Mouse (Mus musculus) ES-Bruce4 (cell line): ENCODE measurements around the gene Cryab.

Experiments
- CTCF ChIP-seq: IDR thresholded peaks from one replicate; pipeline ENCODE4 v1.8.1; 2011; ENCODE audit warnings: low read depth, low read length
- EP300 ChIP-seq: IDR thresholded peaks from 2 replicates; pipeline ENCODE4 v1.6.1; 2011; ENCODE audit warnings: low read depth, low read length; ENCODE audit not compliant: insufficient read depth
- POLR2A ChIP-seq: IDR thresholded peaks from one replicate; pipeline ENCODE4 v1.8.1; 2011; ENCODE audit warnings: low read length; ENCODE audit not compliant: insufficient read depth

DNA sequence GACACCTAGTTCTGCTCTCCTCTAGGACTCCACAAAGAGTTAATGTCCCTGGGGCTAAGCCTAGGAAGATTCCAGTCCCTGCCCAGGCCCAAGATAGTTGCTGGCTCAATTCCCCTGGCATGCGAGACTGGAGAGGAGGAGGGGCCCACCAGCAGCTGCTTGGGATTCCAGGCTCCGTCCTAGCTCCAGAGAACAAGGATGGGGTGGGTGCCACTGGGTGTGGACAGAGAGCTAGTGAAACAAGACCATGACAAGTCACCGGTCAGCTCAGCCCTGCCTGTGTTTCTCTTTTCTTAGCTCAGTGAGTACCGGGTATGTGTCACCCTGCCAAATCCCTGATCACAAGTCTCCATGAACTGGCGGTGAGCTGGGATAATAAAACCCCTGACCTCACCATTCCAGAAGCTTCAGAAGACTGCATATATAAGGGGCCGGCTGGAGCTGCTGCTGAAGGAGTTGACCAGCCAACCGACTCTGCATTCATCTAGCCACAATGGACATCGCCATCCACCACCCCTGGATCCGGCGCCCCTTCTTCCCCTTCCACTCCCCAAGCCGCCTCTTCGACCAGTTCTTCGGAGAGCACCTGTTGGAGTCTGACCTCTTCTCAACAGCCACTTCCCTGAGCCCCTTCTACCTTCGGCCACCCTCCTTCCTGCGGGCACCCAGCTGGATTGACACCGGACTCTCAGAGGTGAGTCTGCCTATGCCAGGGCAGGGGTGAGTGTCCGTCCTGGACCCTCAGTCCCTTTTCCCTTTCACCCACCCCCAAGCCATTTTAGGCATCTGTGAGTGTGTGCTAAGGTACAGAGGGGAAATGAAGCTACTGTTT, 1.9 kb downstream of the Cryab start:
- TF ChIP-seq CTCF (no peak), EP300 (no peak), POLR2A (no peak)
